Mouse (Mus musculus) monocyte, adult 2 months (primary cell): ENCODE data around the gene Spin1.

Source experiments
- DNase-seq, 2 experiments: peaks; one replicate each; pipeline ENCODE4 v3.0.0; 2022; ENCODE audit warnings: low spot score in 2 of 2, low read depth in 1 of 2

Gene Spin1

DNA sequence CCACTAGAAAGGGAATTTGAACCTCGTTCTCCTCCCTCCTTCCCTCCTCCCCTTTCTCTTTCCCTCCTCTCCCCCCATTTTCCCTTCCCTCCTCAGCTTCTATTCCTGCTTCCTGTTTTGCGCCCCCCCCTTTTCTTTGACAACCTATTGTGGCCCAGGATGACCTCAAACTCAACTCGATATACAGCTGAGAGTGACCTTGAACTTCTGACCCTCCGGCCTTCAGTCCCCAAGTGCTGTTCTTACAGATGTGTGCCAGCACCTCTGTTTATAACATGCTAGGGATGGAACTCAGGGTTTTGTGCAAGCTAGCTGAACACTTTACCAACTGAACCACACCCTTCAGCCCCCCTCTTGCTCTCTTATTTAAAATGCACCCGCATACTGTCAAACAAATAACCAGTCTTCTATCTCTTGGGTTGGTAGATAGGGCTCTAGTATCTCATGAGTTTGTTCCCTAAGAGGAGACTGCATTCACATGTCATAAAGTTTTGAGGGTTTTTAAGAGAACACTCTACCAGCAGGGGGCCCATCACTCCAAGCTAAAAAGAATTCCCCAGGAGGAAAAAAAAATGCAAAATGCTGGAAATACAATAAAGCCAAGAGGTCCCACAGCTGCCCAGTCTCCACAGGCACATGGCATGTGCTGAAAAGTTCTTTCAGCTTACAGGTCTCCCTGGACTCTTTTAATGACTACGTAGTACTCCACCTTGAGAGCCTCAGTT is 90.9 kb downstream of the Spin1 start:
- DNase-seq = no peak

DNA sequence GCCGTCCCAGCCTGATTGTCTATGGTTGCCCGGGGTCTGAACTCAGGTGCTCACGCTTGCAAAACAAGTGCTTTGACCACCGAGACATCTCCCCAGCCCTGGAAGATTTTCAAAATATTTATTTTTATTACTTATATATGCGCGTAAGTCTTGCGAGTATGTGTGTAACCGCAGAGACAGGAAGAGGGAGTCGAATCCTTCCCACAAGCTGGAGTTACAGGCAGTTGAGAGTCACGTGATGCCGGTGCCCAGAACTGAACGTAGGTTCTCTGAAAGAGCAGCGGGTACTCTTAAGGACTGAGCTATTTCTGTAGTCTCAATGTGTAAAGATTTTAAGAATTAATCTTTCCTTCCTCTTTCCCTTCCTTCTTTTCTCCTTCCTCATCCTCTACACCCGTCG is 93.2 kb downstream of the Spin1 start:
- no peak for DNase-seq

DNA sequence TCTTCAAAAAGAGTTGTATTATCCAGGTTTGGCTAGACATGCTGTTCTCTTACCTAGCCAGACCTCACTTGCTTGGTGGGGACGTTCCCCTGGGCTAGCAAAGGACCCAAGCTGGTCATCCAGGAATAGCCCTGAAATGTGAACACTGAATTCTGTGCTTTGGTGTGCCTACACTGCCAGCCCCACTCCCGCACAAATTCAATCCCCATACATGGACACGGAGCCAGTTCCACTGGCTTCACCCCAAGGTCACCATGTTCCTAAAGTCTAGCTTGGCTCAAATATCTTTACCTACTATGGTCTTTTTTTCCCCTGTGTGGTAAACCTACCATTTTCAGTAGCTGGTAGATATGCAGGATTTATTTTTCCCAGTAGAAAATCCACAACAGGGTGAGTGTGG is 97.0 kb downstream of the Spin1 start:
- DNase-seq = no peak

DNA sequence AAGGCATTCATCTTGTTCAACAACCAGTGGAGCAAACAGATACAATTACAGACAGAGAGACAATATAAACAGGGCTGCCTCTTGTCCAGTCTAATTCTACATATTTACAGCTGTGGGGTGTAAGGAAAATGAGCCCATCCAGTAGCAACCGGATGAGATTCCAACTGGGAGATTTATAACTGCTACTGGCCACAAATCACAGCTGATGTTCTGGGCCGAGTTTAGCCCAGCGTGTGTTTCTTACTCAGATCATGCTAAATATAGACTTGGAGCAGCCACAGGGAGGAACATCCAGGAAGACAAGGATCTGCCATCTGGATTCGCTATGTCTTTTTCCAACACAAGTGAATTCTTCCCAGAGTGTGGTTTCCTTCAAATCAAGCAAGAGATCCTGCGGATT is 97.5 kb downstream of the Spin1 start:
- DNase-seq = no peak
